Mouse (Mus musculus) thymus, adult 2 months (tissue): ENCODE measurements at regions not wholly inside any gene's neighbourhood (a gene's known extent, or its start where the extent isn't known, plus 50 kb on each side); places are given as distances from the start of the nearest gene placed in this dataset.

Experiments used
- DNase-seq: peaks from one replicate; pipeline ENCODE4 v3.0.0; 2021
- H3K27ac ChIP-seq: fragments of 200-500 bp; 2 replicates; pipeline ENCODE4 v1.5.1; 2012; ENCODE audit warnings: low read length, control low read depth; ENCODE audit not compliant: control insufficient read depth, insufficient read depth
- H3K27me3 ChIP-seq: fragments of 200-500 bp; 2 replicates; pipeline ENCODE4 v1.6.1; 2012; ENCODE audit warnings: mild to moderate bottlenecking, low read length, moderate library complexity, mixed read lengths; ENCODE audit not compliant: control insufficient read depth, insufficient read depth
- H3K36me3 ChIP-seq: fragments of 200-500 bp; 2 replicates; pipeline ENCODE4 v1.6.1; 2012; ENCODE audit warnings: mild to moderate bottlenecking, low read length, moderate library complexity; ENCODE audit not compliant: control insufficient read depth, insufficient read depth
- H3K4me1 ChIP-seq: fragments of 200-500 bp; replicated peaks from 2 replicates; pipeline ENCODE4 v1.6.1; 2012; ENCODE audit warnings: low read length; ENCODE audit not compliant: control insufficient read depth, insufficient read depth
- H3K4me3 ChIP-seq: fragments of 200-500 bp; 2 replicates; pipeline ENCODE4 v1.5.1; 2012; ENCODE audit warnings: mild to moderate bottlenecking, low read length, control low read depth, moderate library complexity; ENCODE audit not compliant: control insufficient read depth, insufficient read depth
- CTCF ChIP-seq: fragments of 200-500 bp; IDR thresholded peaks from 2 replicates; pipeline ENCODE4 v1.5.1; 2012; ENCODE audit warnings: mild to moderate bottlenecking, control low read depth, low read length, moderate library complexity, borderline replicate concordance; ENCODE audit not compliant: control insufficient read depth, poor library complexity, insufficient read depth; ENCODE audit errors: extremely low read depth
- POLR2A ChIP-seq: fragments of 200-500 bp; IDR thresholded peaks from 2 replicates; pipeline ENCODE4 v1.6.1; 2012; ENCODE audit warnings: mild to moderate bottlenecking, low read length, control low read depth, moderate library complexity; ENCODE audit not compliant: control insufficient read depth, poor library complexity, insufficient read depth; ENCODE audit errors: extremely low read depth
- WGBS: fragments of 180-500 bp; shearing (Covaris S2); methylation state at CpG from one replicate; pipeline ENCODE4 v1.1.7; 2018; 5-methylcytosine and 5-hydroxymethylcytosine counted together

DNA sequence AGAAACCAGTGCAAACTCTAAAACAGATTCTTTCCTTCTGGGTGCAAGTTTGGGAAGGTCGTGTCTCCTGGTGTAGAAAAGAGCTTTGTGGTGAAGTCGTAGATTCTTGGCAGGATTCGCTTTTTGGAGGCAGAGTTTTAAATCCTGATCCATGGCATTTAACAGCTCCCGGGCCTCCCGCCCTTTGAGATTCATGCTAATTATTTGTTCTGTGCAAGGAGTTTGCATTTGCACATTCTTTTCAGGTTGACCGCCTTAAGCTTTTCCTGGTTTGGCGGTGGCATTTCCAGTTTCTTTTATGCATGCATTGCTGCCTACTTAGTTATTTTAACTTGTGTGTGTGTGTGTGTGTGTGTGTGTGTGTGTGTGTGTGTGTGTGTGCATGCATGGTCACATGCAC lies 126.9 kb upstream of the A230072I06Rik start:
- whole genome bisulfite sequencing, result 87% methylated on average over 7 of the region's 7 CpGs

DNA sequence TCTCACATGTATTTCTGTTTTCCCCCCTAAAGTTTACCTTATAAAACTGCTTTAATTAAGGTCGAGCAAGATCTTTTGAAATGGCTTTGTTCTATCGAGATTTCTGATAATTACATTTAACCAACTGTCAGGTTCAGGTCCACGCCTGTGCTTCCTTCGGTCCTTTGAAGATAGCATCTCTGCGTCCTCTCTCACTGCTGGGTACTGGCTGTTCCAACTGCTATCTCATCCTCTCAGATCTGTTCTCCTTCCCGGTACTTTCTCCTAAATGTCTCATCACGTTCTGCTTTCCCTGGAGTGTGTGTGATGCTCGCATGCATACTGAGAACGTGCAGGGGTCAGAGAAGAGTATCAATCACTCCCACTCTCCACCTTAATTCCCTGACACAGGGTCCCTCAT lies 125.8 kb upstream of the A230072I06Rik start:
- Histone ChIP-seq H3K36me3 (no peaks in the 10 kb centered on the region), H3K27ac (no peak overlapping the region), H3K4me1 (no peaks in the 10 kb centered on the region), H3K27me3 (no peaks in the 10 kb centered on the region), H3K4me3 (no peak overlapping the region)
- 67% methylated on average over 9 of the region's 9 CpGs for WGBS
- DNase-seq, result no peak
- no peak for TF ChIP-seq CTCF
- TF ChIP-seq POLR2A, result no peak

More for the DNA sequence above, 126.9 kb upstream of the A230072I06Rik start:
- no peak overlapping the region for H3K4me3 ChIP-seq
- H3K27me3 ChIP-seq, result no peaks in the 10 kb centered on the region
- no peaks in the 10 kb centered on the region for H3K36me3 ChIP-seq
- DNase-seq, result no peak
- no peaks in the 10 kb centered on the region for H3K4me1 ChIP-seq
- no peak overlapping the region for H3K27ac ChIP-seq
- no peak for TF ChIP-seq CTCF
- TF ChIP-seq POLR2A, result no peak

GRCm38 (mm10) chr8:12156893-12157292 lies 121.7 kb upstream of the A230072I06Rik start:
- H3K4me1 ChIP-seq, result no peaks in the 10 kb centered on the region
- H3K27ac ChIP-seq, result no peak overlapping the region
- H3K27me3 ChIP-seq, result no peaks in the 10 kb centered on the region
- TF ChIP-seq CTCF (no peak), POLR2A (no peak)
- no peaks in the 10 kb centered on the region for H3K36me3 ChIP-seq
- WGBS, result 86% methylated on average over 1 of the region's 1 CpGs
- H3K4me3 ChIP-seq, result no peak overlapping the region
- no peak for DNase-seq

GRCm38 (mm10) chr8:12158188-12158587 lies 120.4 kb upstream of the A230072I06Rik start:
- Histone ChIP-seq H3K4me3 (no peak overlapping the region), H3K27me3 (no peaks in the 10 kb centered on the region), H3K27ac (no peak overlapping the region), H3K4me1 (no peaks in the 10 kb centered on the region), H3K36me3 (no peaks in the 10 kb centered on the region)
- TF ChIP-seq POLR2A (no peak), CTCF (no peak)
- DNase-seq, result no peak
- 53% methylated on average over 9 of the region's 9 CpGs for WGBS

DNA sequence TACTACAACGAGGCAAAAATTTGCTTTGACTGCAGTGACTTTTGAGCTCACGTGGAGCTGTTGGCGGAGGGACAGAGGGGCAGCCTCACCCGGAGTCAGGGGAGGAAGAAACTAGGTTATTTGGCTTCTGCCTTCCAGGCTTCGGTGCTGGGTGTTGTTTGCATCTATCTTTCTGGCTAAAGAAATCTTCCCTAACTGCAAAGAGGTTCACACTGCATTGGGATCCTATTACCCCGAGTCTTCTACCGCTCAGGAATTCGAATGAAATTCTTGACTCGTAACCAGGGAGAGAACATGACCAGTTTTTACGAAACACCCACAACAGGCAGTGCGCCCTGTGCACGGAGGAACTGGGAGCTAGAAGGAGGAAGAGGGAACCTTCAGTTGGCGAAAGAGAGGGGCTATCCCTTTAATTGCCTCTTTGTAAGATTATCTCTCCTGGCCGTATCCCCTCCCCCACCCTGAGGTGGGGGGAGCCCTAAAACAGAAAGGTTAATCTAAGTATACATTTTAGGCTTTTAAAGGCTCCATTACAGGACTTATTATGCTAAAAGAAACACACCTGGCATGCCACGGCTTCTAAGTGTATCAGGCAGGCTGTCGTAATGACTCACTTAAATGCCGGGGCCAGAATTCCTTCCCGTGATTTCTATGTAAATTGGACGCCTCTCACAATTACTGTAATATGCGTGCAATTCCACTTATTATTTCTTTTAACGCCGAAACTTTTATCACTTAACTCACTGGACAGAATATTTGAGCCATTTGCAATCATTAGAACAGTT lies 115.5 kb upstream of the A230072I06Rik start:
- 33% methylated on average over 22 of the region's 22 CpGs for WGBS

GRCm38 (mm10) chr8:12165487-12166152 lies 113.0 kb upstream of the A230072I06Rik start:
- H3K36me3 ChIP-seq, result no peaks in the 10 kb centered on the region
- H3K4me1 ChIP-seq, result no peaks in the 10 kb centered on the region
- no peak for TF ChIP-seq CTCF
- no peak for TF ChIP-seq POLR2A
- H3K27me3 ChIP-seq, result no peaks in the 10 kb centered on the region
- H3K4me3 ChIP-seq, result no peak overlapping the region
- 82% methylated on average over 23 of the region's 23 CpGs for WGBS
- H3K27ac ChIP-seq, result no peak overlapping the region
- no peak for DNase-seq

More for the DNA sequence above, 115.5 kb upstream of the A230072I06Rik start:
- Histone ChIP-seq H3K27ac (no peak overlapping the region), H3K4me3 (no peak overlapping the region), H3K4me1 (no peaks in the 10 kb centered on the region), H3K36me3 (no peaks in the 10 kb centered on the region), H3K27me3 (no peaks in the 10 kb centered on the region)
- DNase-seq, result no peak
- TF ChIP-seq CTCF (no peak), POLR2A (no peak)

GRCm38 (mm10) chr8:12171788-12172187 lies 106.8 kb upstream of the A230072I06Rik start:
- H3K36me3 ChIP-seq, result no peaks in the 10 kb centered on the region
- 90% methylated on average over 12 of the region's 12 CpGs for WGBS
- no peak for DNase-seq
- no peak for TF ChIP-seq CTCF
- no peak for TF ChIP-seq POLR2A
- H3K27ac ChIP-seq, result no peak overlapping the region
- no peaks in the 10 kb centered on the region for H3K27me3 ChIP-seq
- no peaks in the 10 kb centered on the region for H3K4me1 ChIP-seq
- no peak overlapping the region for H3K4me3 ChIP-seq
